Mouse (Mus musculus): ENCODE measurements around the gene Tnni3. TPM values are rescaled to one million over a fixed set of nuclear protein-coding genes. Genes with fewer than 3 reads are reported as not detected.

Gene Tnni3
- total and polyA plus RNA-seq, 3 experiments = 328 to 353 TPM; not detected in 1

DNA sequence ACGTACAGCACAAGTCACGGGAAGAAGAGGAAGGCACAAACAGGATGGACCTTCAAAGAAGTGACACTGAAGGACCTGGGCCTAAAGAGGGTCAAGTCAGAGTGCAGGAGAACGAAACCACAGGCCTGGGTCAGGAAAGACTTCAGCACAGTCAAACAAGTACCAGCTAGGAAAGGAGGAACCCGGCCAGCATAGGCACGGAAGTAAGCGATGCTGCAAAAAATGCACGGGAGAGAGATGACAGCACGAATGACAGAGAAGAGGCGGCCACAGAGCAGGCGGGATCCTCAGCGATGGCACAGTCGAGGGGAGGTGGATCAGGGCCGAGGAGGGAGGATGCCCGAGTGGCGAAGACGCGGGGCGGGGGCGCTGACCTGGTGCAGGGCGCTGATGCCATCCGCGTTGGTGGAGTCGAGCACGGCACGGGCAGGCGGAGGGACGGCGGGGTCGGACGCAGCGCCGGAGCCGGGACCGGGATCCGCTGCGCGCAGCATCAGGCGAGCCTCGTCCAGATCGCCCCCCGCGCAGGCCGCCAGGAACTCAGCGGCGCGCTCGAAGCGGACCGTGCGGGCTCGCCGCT, 23.0 kb downstream of the Tnni3 start:
- peak; percentile 72 for DNase-seq (ENCODE audit: low read depth, low spot score)
- Histone ChIP-seq H3K79me2 (ENCODE audit: control insufficient read depth, insufficient read depth, low read length, poor library complexity) (peaks cover 48% of the 10 kb centered on the region), H3K9ac (ENCODE audit: control insufficient read depth, low read depth, low read length, poor library complexity, severe bottlenecking) (peak overlapping the region; percentile 59), H3K27ac (ENCODE audit: control insufficient read depth, low read depth, low read length) (peak overlapping the region; percentile 1; the same call in 1 of the 2 replicates), H3K4me1 (ENCODE audit: control insufficient read depth in 1 of 2, insufficient read depth in 2 of 2, low read length in 2 of 2) (peaks cover 10 to 35% of the 10 kb centered on the region in 2 experiments), H3K27me3 (ENCODE audit: control insufficient read depth in 1 of 2, insufficient read depth in 2 of 2, low read length in 2 of 2) (no peaks in the 10 kb centered on the region), H3K4me3 (ENCODE audit: control insufficient read depth in 1 of 2, insufficient read depth in 1 of 2, low read depth in 2 of 2, low read length in 2 of 2) (peak overlapping the region; percentile 67 to 95), H3K9me3 (replicated peaks; ENCODE audit: insufficient read depth, low read length) (no peaks in the 10 kb centered on the region), H3K36me3 (ENCODE audit: control insufficient read depth in 1 of 2, insufficient read depth in 2 of 2, low read length in 2 of 2) (peaks cover 4 to 27% of the 10 kb centered on the region in 2 experiments; a peak in 3 of 4 replicates)
- TF ChIP-seq SIN3A (IDR thresholded peaks at IDR 0.05; ENCODE audit: low read length) (peak; percentile 54), JUND (IDR thresholded peaks at IDR 0.05; ENCODE audit: low read depth, low read length) (no peak), MYC (IDR thresholded peaks at IDR 0.05; ENCODE audit: low read depth, low read length) (0 out of 2 replicates have a peak, but pooled peaks have one; percentile 39), MXI1 (IDR thresholded peaks at IDR 0.05; ENCODE audit: low read depth, low read length) (0 out of 2 replicates have a peak, but pooled peaks have one; percentile 56)

DNA sequence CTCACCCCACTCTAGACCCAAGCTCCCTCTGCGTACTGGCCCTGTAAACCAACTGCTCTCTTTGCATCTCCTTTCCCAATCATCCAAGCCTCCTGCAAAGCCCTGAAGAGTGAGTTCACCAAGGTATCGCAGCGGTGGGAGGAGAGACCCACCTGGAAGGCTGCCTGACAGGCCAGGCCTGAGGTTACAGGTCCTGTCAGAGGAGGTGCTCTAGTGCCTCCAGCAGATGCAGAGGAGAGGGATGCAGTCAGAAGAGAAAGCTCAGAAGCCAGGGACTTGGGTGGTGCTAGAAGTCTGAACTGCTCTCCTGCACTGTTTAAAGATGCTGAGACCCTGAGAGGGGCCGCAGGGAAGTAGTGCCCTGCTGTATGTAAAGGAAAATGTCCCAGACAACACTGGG, 25.0 kb downstream of the Tnni3 start:
- peaks cover 8 to 33% of the 10 kb centered on the region in 2 experiments for H3K36me3 ChIP-seq (ENCODE audit: control insufficient read depth in 1 of 2, insufficient read depth in 2 of 2, low read length in 2 of 2)
- H3K4me3 ChIP-seq (ENCODE audit: control insufficient read depth in 1 of 2, insufficient read depth in 1 of 2, low read depth in 2 of 2, low read length in 2 of 2) = no peak overlapping the region
- peaks cover 56% of the 10 kb centered on the region for H3K79me2 ChIP-seq (ENCODE audit: control insufficient read depth, insufficient read depth, low read length, poor library complexity)
- no peaks in the 10 kb centered on the region for H3K9me3 ChIP-seq (replicated peaks; ENCODE audit: insufficient read depth, low read length)
- peaks cover 6 to 30% of the 10 kb centered on the region in 2 experiments for H3K4me1 ChIP-seq (ENCODE audit: control insufficient read depth in 1 of 2, insufficient read depth in 2 of 2, low read length in 2 of 2)
- no peak overlapping the region; the same call in 1 of the 2 replicates for H3K9ac ChIP-seq (ENCODE audit: control insufficient read depth, low read depth, low read length, poor library complexity, severe bottlenecking)
- no peak for DNase-seq (ENCODE audit: low read depth, low spot score)
- H3K27ac ChIP-seq (ENCODE audit: control insufficient read depth, low read depth, low read length) = no peak overlapping the region
- no peaks in the 10 kb centered on the region for H3K27me3 ChIP-seq (ENCODE audit: control insufficient read depth in 1 of 2, insufficient read depth in 2 of 2, low read length in 2 of 2)
- no peak for TF ChIP-seq MAX (IDR thresholded peaks at IDR 0.05; ENCODE audit: low read length)
- no peak for TF ChIP-seq TAL1 (IDR thresholded peaks at IDR 0.05; ENCODE audit: low read length)
- no peak for TF ChIP-seq MYC (IDR thresholded peaks at IDR 0.05; ENCODE audit: low read depth, low read length)
- no peak for TF ChIP-seq MAFK (IDR thresholded peaks at IDR 0.05; ENCODE audit: borderline replicate concordance, low read depth, low read length)
- TF ChIP-seq NRF1 (IDR thresholded peaks at IDR 0.05; ENCODE audit: insufficient read depth, low read depth, low read length, poor library complexity, severe bottlenecking) = no peak
- TF ChIP-seq MYB (IDR thresholded peaks at IDR 0.05; ENCODE audit: low read depth, low read length) = no peak
- no peak for TF ChIP-seq SMC3 (IDR thresholded peaks at IDR 0.05; ENCODE audit: low read depth, low read length)
- no peak for TF ChIP-seq SIN3A (IDR thresholded peaks at IDR 0.05; ENCODE audit: low read length)
- no peak for TF ChIP-seq EP300 (IDR thresholded peaks at IDR 0.05; ENCODE audit: low read depth in 1 of 2, low read length in 2 of 2)
- TF ChIP-seq ETS1 (IDR thresholded peaks at IDR 0.05; ENCODE audit: low read depth, low read length) = no peak
- TF ChIP-seq JUND (IDR thresholded peaks at IDR 0.05; ENCODE audit: low read depth, low read length) = no peak
- TF ChIP-seq POLR2AphosphoS5 (IDR thresholded peaks at IDR 0.05; ENCODE audit: borderline replicate concordance, low read depth, low read length) = no peak
- no peak for TF ChIP-seq KAT2A (conservative IDR thresholded peaks at IDR 0.05; ENCODE audit: low read depth, low read length)
- no peak for TF ChIP-seq TCF12 (IDR thresholded peaks at IDR 0.05; ENCODE audit: low read depth, low read length)
- TF ChIP-seq CTCF (IDR thresholded peaks at IDR 0.05 in 2 of 3, conservative IDR thresholded peaks at IDR 0.05 in 1 of 3; ENCODE audit: control insufficient read depth in 1 of 3, insufficient read depth in 1 of 3, low read depth in 2 of 3, low read length in 3 of 3, poor library complexity in 1 of 3, severe bottlenecking in 1 of 3) = no peak
- TF ChIP-seq ZNF384 (IDR thresholded peaks at IDR 0.05; ENCODE audit: low read depth, low read length) = no peak
- no peak for TF ChIP-seq ZMIZ1 (IDR thresholded peaks at IDR 0.05; ENCODE audit: low read depth, low read length)
- TF ChIP-seq UBTF (IDR thresholded peaks at IDR 0.05; ENCODE audit: borderline replicate concordance, insufficient read depth, low read depth, low read length) = no peak
- TF ChIP-seq ZKSCAN1 (IDR thresholded peaks at IDR 0.05; ENCODE audit: low read depth, low read length) = no peak
- TF ChIP-seq TBP (IDR thresholded peaks at IDR 0.05; ENCODE audit: low read depth, low read length) = no peak

Measured in MEL (cell line).